Mouse (Mus musculus) lung, postnatal 25 days (tissue): ENCODE measurements at regions not wholly inside any gene's neighbourhood (a gene's known extent, or its start where the extent isn't known, plus 50 kb on each side); places are given as distances from the start of the nearest gene placed in this dataset.

Experiments
- DNase-seq: peaks from one replicate; pipeline ENCODE4 v3.0.0; 2022; ENCODE audit warnings: low spot score

GRCm38 (mm10) chr13:54285968-54286367, 85.2 kb upstream of the Cplx2 start:
- DNase-seq, result no peak

- no peak for DNase-seq
Observed at GRCm38 (mm10) chr13:54286616-54287015, 84.5 kb upstream of the Cplx2 start.

- DNase-seq, result no peak
Observed at GRCm38 (mm10) chr13:54290066-54290465, 81.1 kb upstream of the Cplx2 start.

- no peak for DNase-seq
Observed at GRCm38 (mm10) chr13:54292394-54292793, 78.8 kb upstream of the Cplx2 start.

- no peak for DNase-seq
Observed at GRCm38 (mm10) chr13:54293006-54293405, 78.1 kb upstream of the Cplx2 start.

- DNase-seq, result no peak
Observed at GRCm38 (mm10) chr13:54295475-54296259, 75.5 kb upstream of the Cplx2 start.

- no peak for DNase-seq
Observed at GRCm38 (mm10) chr13:54296260-54296555, 74.9 kb upstream of the Cplx2 start.

GRCm38 (mm10) chr13:54298851-54299250, 72.3 kb upstream of the Cplx2 start:
- DNase-seq, result no peak

GRCm38 (mm10) chr13:54299295-54299694, 71.9 kb upstream of the Cplx2 start:
- DNase-seq, result no peak

- no peak for DNase-seq
Observed at GRCm38 (mm10) chr13:54301110-54301509, 70.0 kb upstream of the Cplx2 start.

- DNase-seq, result no peak
Observed at GRCm38 (mm10) chr13:54301677-54302076, 69.5 kb upstream of the Cplx2 start.

- DNase-seq, result no peak
Observed at GRCm38 (mm10) chr13:54302351-54303070, 68.6 kb upstream of the Cplx2 start.

- DNase-seq, result peak; percentile 86
Observed at GRCm38 (mm10) chr13:54303071-54303924, 67.9 kb upstream of the Cplx2 start.

- no peak for DNase-seq
Observed at GRCm38 (mm10) chr13:54304251-54304650, 66.9 kb upstream of the Cplx2 start.

- no peak for DNase-seq
Observed at GRCm38 (mm10) chr13:54308591-54308990, 62.6 kb upstream of the Cplx2 start.

- no peak for DNase-seq
Observed at GRCm38 (mm10) chr13:54309354-54309753, 61.8 kb upstream of the Cplx2 start.

- DNase-seq, result no peak
Observed at GRCm38 (mm10) chr13:54310144-54310543, 61.0 kb upstream of the Cplx2 start.

- no peak for DNase-seq
Observed at GRCm38 (mm10) chr13:54311327-54312026, 59.7 kb upstream of the Cplx2 start.

- DNase-seq, result peak; percentile 43
Observed at GRCm38 (mm10) chr13:54312405-54313185, 58.6 kb upstream of the Cplx2 start.

GRCm38 (mm10) chr13:54315333-54315732, 55.8 kb upstream of the Cplx2 start:
- DNase-seq, result no peak

GRCm38 (mm10) chr13:54316907-54317306, 54.2 kb upstream of the Cplx2 start:
- DNase-seq, result no peak
